Mouse (Mus musculus): Measurements from ENCODE around the gene Nod1. TPM values are rescaled to one million over a fixed set of nuclear protein-coding genes. Genes with fewer than 3 reads are reported as not detected.

The Nod1 gene
- polyA plus RNA-seq, 1 experiment from 2014 or later, result 3.3 TPM

- DNase-seq (no peak), ATAC-seq (no peak)
- WGBS (ENCODE audit: insufficient replicate concordance), result 91% methylated on average over 16 of the region's 16 CpGs
- Histone ChIP-seq H3K27ac (ENCODE audit: low read depth) (no peak overlapping the region), H3K4me3 (ENCODE audit: low read depth, low read length) (no peak overlapping the region), H3K4me2 (ENCODE audit: low read depth, low read length) (no peak overlapping the region), H3K4me1 (ENCODE audit: insufficient read depth) (no peaks in the 10 kb centered on the region), H3K9ac (replicated peaks) (no peak overlapping the region), H3K36me3 (replicated peaks; ENCODE audit: insufficient read depth, low read length) (no peaks in the 10 kb centered on the region; the same call in 1 of the 2 replicates), H3K9me3 (ENCODE audit: low read length) (no peaks in the 10 kb centered on the region), H3K27me3 (ENCODE audit: insufficient read depth, low read length) (no peaks in the 10 kb centered on the region)
- no peak for TF ChIP-seq CTCF (IDR thresholded peaks at IDR 0.05; ENCODE audit: low read depth)
Measured at GRCm38 (mm10) chr6:54924538-54924937, 47.9 kb downstream of the Nod1 start.

GRCm38 (mm10) chr6:54918521-54918920 lies 53.9 kb downstream of the Nod1 start:
- WGBS (ENCODE audit: insufficient replicate concordance), result 76% methylated on average over 5 of the region's 5 CpGs
- DNase-seq, result no peak
- no peak overlapping the region for H3K9ac ChIP-seq (replicated peaks)
- H3K4me2 ChIP-seq (ENCODE audit: low read depth, low read length), result no peak overlapping the region
- H3K36me3 ChIP-seq (replicated peaks; ENCODE audit: insufficient read depth, low read length), result no peaks in the 10 kb centered on the region
- H3K9me3 ChIP-seq (ENCODE audit: low read length), result no peaks in the 10 kb centered on the region
- H3K27ac ChIP-seq (ENCODE audit: low read depth), result no peak overlapping the region
- TF ChIP-seq EP300 (IDR thresholded peaks at IDR 0.05; ENCODE audit: low read depth), result no peak
- TF ChIP-seq CTCF (IDR thresholded peaks at IDR 0.05; ENCODE audit: low read depth), result no peak
- no peaks in the 10 kb centered on the region for H3K4me1 ChIP-seq (ENCODE audit: insufficient read depth)
- H3K27me3 ChIP-seq (ENCODE audit: insufficient read depth, low read length), result no peaks in the 10 kb centered on the region
- ATAC-seq, result no peak
- no peak overlapping the region for H3K4me3 ChIP-seq (ENCODE audit: low read depth, low read length)

DNA sequence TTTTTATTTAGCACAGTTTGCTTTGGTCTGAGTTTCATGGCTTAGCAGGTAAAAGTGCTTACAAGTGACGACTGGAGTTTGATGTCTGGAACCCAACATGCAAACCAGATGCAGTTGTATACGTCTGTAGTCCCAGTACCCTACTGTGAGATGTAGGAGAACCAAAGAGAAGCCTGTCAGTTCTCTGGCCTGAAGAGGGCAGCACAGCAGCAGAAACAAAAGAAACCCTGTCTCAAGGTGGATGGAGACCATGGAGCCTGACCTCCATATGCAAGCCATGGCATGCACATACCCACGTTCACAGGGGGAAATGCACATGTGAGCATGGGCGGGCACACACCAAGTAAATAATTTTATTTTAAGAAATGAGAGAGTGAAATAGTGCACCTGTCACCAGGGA lies 54.9 kb downstream of the Nod1 start:
- no peaks in the 10 kb centered on the region for H3K9me3 ChIP-seq (ENCODE audit: low read length)
- H3K9ac ChIP-seq (replicated peaks), result no peak overlapping the region
- H3K27me3 ChIP-seq (ENCODE audit: insufficient read depth, low read length), result no peaks in the 10 kb centered on the region
- H3K4me2 ChIP-seq (ENCODE audit: low read depth, low read length), result no peak overlapping the region
- H3K36me3 ChIP-seq (replicated peaks; ENCODE audit: insufficient read depth, low read length), result no peaks in the 10 kb centered on the region
- ATAC-seq, result no peak
- peak; percentile 63 for DNase-seq
- H3K4me3 ChIP-seq (ENCODE audit: low read depth, low read length), result no peak overlapping the region
- H3K27ac ChIP-seq (ENCODE audit: low read depth), result no peak overlapping the region
- TF ChIP-seq EP300 (IDR thresholded peaks at IDR 0.05; ENCODE audit: low read depth) (no peak), CTCF (IDR thresholded peaks at IDR 0.05; ENCODE audit: low read depth) (peak; percentile 81)
- H3K4me1 ChIP-seq (ENCODE audit: insufficient read depth), result no peaks in the 10 kb centered on the region
- WGBS (ENCODE audit: insufficient replicate concordance), result 21% methylated on average over 4 of the region's 4 CpGs

- 59% methylated on average over 4 of the region's 4 CpGs for WGBS (ENCODE audit: insufficient replicate concordance)
- Histone ChIP-seq H3K27ac (ENCODE audit: low read depth) (no peak overlapping the region), H3K4me1 (ENCODE audit: insufficient read depth) (no peaks in the 10 kb centered on the region), H3K9me3 (ENCODE audit: low read length) (no peaks in the 10 kb centered on the region), H3K36me3 (replicated peaks; ENCODE audit: insufficient read depth, low read length) (no peaks in the 10 kb centered on the region), H3K4me2 (ENCODE audit: low read depth, low read length) (no peak overlapping the region), H3K9ac (replicated peaks) (no peak overlapping the region), H3K4me3 (ENCODE audit: low read depth, low read length) (no peak overlapping the region), H3K27me3 (ENCODE audit: insufficient read depth, low read length) (no peaks in the 10 kb centered on the region)
- TF ChIP-seq EP300 (IDR thresholded peaks at IDR 0.05; ENCODE audit: low read depth) (no peak), CTCF (IDR thresholded peaks at IDR 0.05; ENCODE audit: low read depth) (no peak)
- no peak for DNase-seq
- ATAC-seq, result no peak
Measured at GRCm38 (mm10) chr6:54916941-54917340, 55.5 kb downstream of the Nod1 start.

DNA sequence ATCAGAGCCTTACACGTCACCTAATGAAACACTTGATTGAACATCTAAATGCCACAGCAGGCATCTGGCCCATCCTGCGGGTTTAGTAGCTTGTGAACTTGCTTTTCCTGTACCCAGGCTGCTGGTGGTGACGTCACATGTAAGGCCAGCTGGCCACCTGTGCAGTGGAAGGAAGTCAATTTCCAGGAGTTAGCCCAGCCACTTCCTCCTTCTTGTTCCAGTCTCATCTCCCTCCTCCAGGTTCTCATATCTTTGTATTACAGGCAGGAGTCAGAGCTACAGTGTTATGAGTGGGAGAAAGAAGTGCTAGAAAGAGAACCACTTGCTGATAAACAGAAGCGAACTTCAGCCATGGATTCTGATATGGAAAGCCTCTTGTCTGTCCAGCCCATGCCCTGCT lies 56.2 kb downstream of the Nod1 start:
- H3K27ac ChIP-seq (ENCODE audit: low read depth), result no peak overlapping the region
- no peak overlapping the region for H3K9ac ChIP-seq (replicated peaks)
- no peak overlapping the region for H3K4me3 ChIP-seq (ENCODE audit: low read depth, low read length)
- ATAC-seq, result no peak
- DNase-seq, result no peak
- TF ChIP-seq EP300 (IDR thresholded peaks at IDR 0.05; ENCODE audit: low read depth) (no peak), CTCF (IDR thresholded peaks at IDR 0.05; ENCODE audit: low read depth) (no peak)
- no peaks in the 10 kb centered on the region for H3K27me3 ChIP-seq (ENCODE audit: insufficient read depth, low read length)
- no peaks in the 10 kb centered on the region for H3K4me1 ChIP-seq (ENCODE audit: insufficient read depth)
- no peak overlapping the region for H3K4me2 ChIP-seq (ENCODE audit: low read depth, low read length)
- no peaks in the 10 kb centered on the region for H3K9me3 ChIP-seq (ENCODE audit: low read length)
- WGBS (ENCODE audit: insufficient replicate concordance), result 41% methylated on average over 4 of the region's 4 CpGs
- H3K36me3 ChIP-seq (replicated peaks; ENCODE audit: insufficient read depth, low read length), result no peaks in the 10 kb centered on the region

DNA sequence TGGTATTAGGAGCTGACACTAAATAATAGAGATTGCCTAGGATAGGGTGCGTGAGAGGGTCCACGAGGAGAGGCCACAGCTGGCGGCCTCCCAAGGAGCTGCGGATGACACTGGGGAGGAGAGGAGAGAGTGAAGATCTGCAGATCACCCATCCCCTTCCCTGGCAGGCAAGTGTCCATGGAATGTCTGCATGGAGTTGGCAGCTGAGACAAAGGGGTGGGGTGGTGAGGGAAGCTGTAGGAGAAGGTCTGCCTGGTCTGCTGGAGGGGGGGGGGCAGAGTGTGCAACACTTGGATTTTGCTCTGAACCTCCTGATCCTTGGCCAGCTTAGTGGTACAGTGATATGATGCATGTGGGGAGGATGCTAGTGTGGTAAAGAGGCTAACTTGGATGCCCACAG lies 57.4 kb downstream of the Nod1 start:
- Histone ChIP-seq H3K36me3 (replicated peaks; ENCODE audit: insufficient read depth, low read length) (no peaks in the 10 kb centered on the region), H3K9ac (replicated peaks) (no peak overlapping the region), H3K27me3 (ENCODE audit: insufficient read depth, low read length) (no peaks in the 10 kb centered on the region), H3K4me3 (ENCODE audit: low read depth, low read length) (no peak overlapping the region), H3K27ac (ENCODE audit: low read depth) (no peak overlapping the region), H3K9me3 (ENCODE audit: low read length) (no peaks in the 10 kb centered on the region), H3K4me1 (ENCODE audit: insufficient read depth) (no peaks in the 10 kb centered on the region), H3K4me2 (ENCODE audit: low read depth, low read length) (no peak overlapping the region)
- ATAC-seq (no peak), DNase-seq (no peak)
- 88% methylated on average over 4 of the region's 4 CpGs for WGBS (ENCODE audit: insufficient replicate concordance)
- no peak for TF ChIP-seq CTCF (IDR thresholded peaks at IDR 0.05; ENCODE audit: low read depth)
- TF ChIP-seq EP300 (IDR thresholded peaks at IDR 0.05; ENCODE audit: low read depth), result no peak
